Mouse (Mus musculus): ENCODE results near the gene Cst13. TPM values are rescaled to one million over a fixed set of nuclear protein-coding genes. Genes with fewer than 3 reads are reported as not detected.
A peak's percentile ranks its signal among the peaks of the same experiment; 100 is the strongest.
"Not testable (repeated sequence)": the region's sequence is repeated elsewhere in the genome, so short reads cannot be mapped to it uniquely, and the experiment has no call there.

Gene Cst13
- not detected in 2 replicates for polyA plus RNA-seq (2015; fragmentation: Nextera tagmentation; extraction: Ambion mirVana)

GRCm38 (mm10) chr2:148819909-148820308 lies at the start of gene Cst13:
Gene Cst13, plus strand, starts transcription at chr2:148820081.
- H3K4me1 ChIP-seq (replicated peaks; ENCODE audit: insufficient read depth, low read length) = no peaks in the 10 kb centered on the region
- TF ChIP-seq CTCF (IDR thresholded peaks at IDR 0.05; ENCODE audit: low read depth) = no peak
- no peaks in the 10 kb centered on the region for H3K36me3 ChIP-seq (ENCODE audit: insufficient read depth, low read length)
- H3K4me2 ChIP-seq (ENCODE audit: low read length) = no peak within 1 kb of the TSS
- no peaks in the 10 kb centered on the region for H3K27me3 ChIP-seq (ENCODE audit: insufficient read depth, low read length)
- H3K9me3 ChIP-seq (replicated peaks; ENCODE audit: low read length) = no peaks in the 10 kb centered on the region
- DNase-seq (ENCODE audit: low spot score) (no peak), ATAC-seq (replicated peaks; ENCODE audit: low FRiP score, low read depth) (no peak)
- H3K9ac ChIP-seq (ENCODE audit: low read depth, low read length) = no peak within 1 kb of the TSS
- H3K27ac ChIP-seq = no peak within 1 kb of the TSS
- no peak within 1 kb of the TSS for H3K4me3 ChIP-seq (replicated peaks; ENCODE audit: low read depth, low read length)

- H3K4me2 ChIP-seq (ENCODE audit: low read length); ATAC-seq (replicated peaks; ENCODE audit: low FRiP score, low read depth); H3K9me3 ChIP-seq (replicated peaks; ENCODE audit: low read length); H3K9ac ChIP-seq (ENCODE audit: low read depth, low read length); H3K27me3 ChIP-seq (ENCODE audit: insufficient read depth, low read length); H3K4me1 ChIP-seq (replicated peaks; ENCODE audit: insufficient read depth, low read length); H3K4me3 ChIP-seq (replicated peaks; ENCODE audit: low read depth, low read length); DNase-seq (ENCODE audit: low spot score); H3K36me3 ChIP-seq (ENCODE audit: insufficient read depth, low read length); H3K27ac ChIP-seq: not testable (repeated sequence)
- 80% methylated on average over 4 of the region's 4 CpGs for WGBS
Measured at GRCm38 (mm10) chr2:148771397-148771796, 48.5 kb upstream of the Cst13 start, which contains the start of gene Cst11. Gene Cst11, minus strand, starts transcription at chr2:148771497.

- Histone ChIP-seq H3K4me2 (ENCODE audit: low read length) (no peak within 1 kb of the TSS), H3K9me3 (replicated peaks; ENCODE audit: low read length) (no peaks in the 10 kb centered on the region), H3K9ac (ENCODE audit: low read depth, low read length) (no peak within 1 kb of the TSS), H3K27ac (no peak within 1 kb of the TSS), H3K4me3 (replicated peaks; ENCODE audit: low read depth, low read length) (no peak within 1 kb of the TSS), H3K27me3 (ENCODE audit: insufficient read depth, low read length) (no peaks in the 10 kb centered on the region), H3K4me1 (replicated peaks; ENCODE audit: insufficient read depth, low read length) (no peaks in the 10 kb centered on the region), H3K36me3 (ENCODE audit: insufficient read depth, low read length) (no peaks in the 10 kb centered on the region)
- DNase-seq (ENCODE audit: low spot score) (no peak), ATAC-seq (replicated peaks; ENCODE audit: low FRiP score, low read depth) (no peak)
- no peak for TF ChIP-seq CTCF (IDR thresholded peaks at IDR 0.05; ENCODE audit: low read depth)
- 39% methylated on average over 1 of the region's 1 CpGs for WGBS
Measured at GRCm38 (mm10) chr2:148781709-148782108, 38.2 kb upstream of the Cst13 start, which contains the start of gene 8030411F24Rik. Gene 8030411F24Rik, plus strand, starts transcription at chr2:148782009.

- ATAC-seq (replicated peaks; ENCODE audit: low FRiP score, low read depth) = no peak
- WGBS = 90% methylated on average over 6 of the region's 6 CpGs
- no peak for TF ChIP-seq CTCF (IDR thresholded peaks at IDR 0.05; ENCODE audit: low read depth)
Measured at GRCm38 (mm10) chr2:148789142-148789541, 30.7 kb upstream of the Cst13 start, which contains the start of gene Cst12. Gene Cst12, plus strand, starts transcription at chr2:148789361.

GRCm38 (mm10) chr2:148798485-148798884 lies 21.4 kb upstream of the Cst13 start, which contains the start of gene Cst8:
Gene Cst8, plus strand, starts transcription at chr2:148798785.
- Histone ChIP-seq H3K27me3 (ENCODE audit: insufficient read depth, low read length) (no peaks in the 10 kb centered on the region), H3K36me3 (ENCODE audit: insufficient read depth, low read length) (no peaks in the 10 kb centered on the region), H3K4me2 (ENCODE audit: low read length) (no peak within 1 kb of the TSS), H3K4me1 (replicated peaks; ENCODE audit: insufficient read depth, low read length) (no peaks in the 10 kb centered on the region), H3K4me3 (replicated peaks; ENCODE audit: low read depth, low read length) (no peak within 1 kb of the TSS), H3K9me3 (replicated peaks; ENCODE audit: low read length) (no peaks in the 10 kb centered on the region), H3K27ac (no peak within 1 kb of the TSS), H3K9ac (ENCODE audit: low read depth, low read length) (no peak within 1 kb of the TSS)
- no peak for DNase-seq (ENCODE audit: low spot score)
- WGBS = 85% methylated on average over 1 of the region's 1 CpGs
- no peak for ATAC-seq (replicated peaks; ENCODE audit: low FRiP score, low read depth)
- TF ChIP-seq CTCF (IDR thresholded peaks at IDR 0.05; ENCODE audit: low read depth) = no peak

More at GRCm38 (mm10) chr2:148789142-148789541, 30.7 kb upstream of the Cst13 start, which contains the start of gene Cst12:
- DNase-seq (ENCODE audit: low spot score) = no peak
- H3K36me3 ChIP-seq (ENCODE audit: insufficient read depth, low read length) = no peaks in the 10 kb centered on the region
- H3K9me3 ChIP-seq (replicated peaks; ENCODE audit: low read length) = no peaks in the 10 kb centered on the region
- H3K4me2 ChIP-seq (ENCODE audit: low read length) = no peak within 1 kb of the TSS
- no peaks in the 10 kb centered on the region for H3K27me3 ChIP-seq (ENCODE audit: insufficient read depth, low read length)
- H3K27ac ChIP-seq = no peak within 1 kb of the TSS
- no peaks in the 10 kb centered on the region for H3K4me1 ChIP-seq (replicated peaks; ENCODE audit: insufficient read depth, low read length)
- H3K9ac ChIP-seq (ENCODE audit: low read depth, low read length) = no peak within 1 kb of the TSS
- H3K4me3 ChIP-seq (replicated peaks; ENCODE audit: low read depth, low read length) = no peak within 1 kb of the TSS

- H3K27ac ChIP-seq = no peak overlapping the region
- 21% methylated on average over 3 of the region's 3 CpGs for WGBS
- DNase-seq (ENCODE audit: low spot score) (no peak), ATAC-seq (replicated peaks; ENCODE audit: low FRiP score, low read depth) (peak; percentile 61; the same call in 1 of the 2 replicates)
- H3K9me3 ChIP-seq (replicated peaks; ENCODE audit: low read length) = no peaks in the 10 kb centered on the region
- TF ChIP-seq CTCF (IDR thresholded peaks at IDR 0.05; ENCODE audit: low read depth) = no peak
- H3K9ac ChIP-seq (ENCODE audit: low read depth, low read length) = no peak overlapping the region
- H3K4me1 ChIP-seq (replicated peaks; ENCODE audit: insufficient read depth, low read length) = no peaks in the 10 kb centered on the region
- H3K4me2 ChIP-seq (ENCODE audit: low read length) = no peak overlapping the region
- H3K4me3 ChIP-seq (replicated peaks; ENCODE audit: low read depth, low read length) = no peak overlapping the region
- no peaks in the 10 kb centered on the region for H3K36me3 ChIP-seq (ENCODE audit: insufficient read depth, low read length)
- no peaks in the 10 kb centered on the region for H3K27me3 ChIP-seq (ENCODE audit: insufficient read depth, low read length)
Measured at GRCm38 (mm10) chr2:148801491-148801921, 18.4 kb upstream of the Cst13 start.

GRCm38 (mm10) chr2:148806696-148807095 lies 13.2 kb upstream of the Cst13 start:
- H3K4me1 ChIP-seq (replicated peaks; ENCODE audit: insufficient read depth, low read length) = no peaks in the 10 kb centered on the region
- H3K9ac ChIP-seq (ENCODE audit: low read depth, low read length) = no peak overlapping the region
- no peak for ATAC-seq (replicated peaks; ENCODE audit: low FRiP score, low read depth)
- no peaks in the 10 kb centered on the region for H3K27me3 ChIP-seq (ENCODE audit: insufficient read depth, low read length)
- no peaks in the 10 kb centered on the region for H3K9me3 ChIP-seq (replicated peaks; ENCODE audit: low read length)
- 38% methylated on average over 6 of the region's 6 CpGs for WGBS
- TF ChIP-seq CTCF (IDR thresholded peaks at IDR 0.05; ENCODE audit: low read depth) = no peak
- H3K36me3 ChIP-seq (ENCODE audit: insufficient read depth, low read length) = no peaks in the 10 kb centered on the region
- no peak overlapping the region for H3K27ac ChIP-seq
- no peak overlapping the region for H3K4me3 ChIP-seq (replicated peaks; ENCODE audit: low read depth, low read length)
- peak; percentile 7 for DNase-seq (ENCODE audit: low spot score)
- no peak overlapping the region for H3K4me2 ChIP-seq (ENCODE audit: low read length)
